Mouse (Mus musculus): ENCODE results near the gene Mfsd4b1. TPM values are rescaled to one million over a fixed set of nuclear protein-coding genes. Genes with fewer than 3 reads are reported as not detected.

Mfsd4b1 gene
- polyA plus RNA-seq (2015; fragmentation: Illumina TruSeq; extraction: RNeasy Lipid Tissue Mini Kit (QIAGEN cat#74804); ENCODE audit: low read depth, low replicate concordance): 0.85 TPM

GRCm38 (mm10) chr10:40024554-40025428 lies at the start of gene Mfsd4b1:
TSS of gene Mfsd4b1 (minus strand) at chr10:40025268.

GRCm38 (mm10) chr10:39986466-39986865 lies 38.6 kb downstream of the Mfsd4b1 start, which contains the start of gene Mfsd4b5:
TSS of gene Mfsd4b5 (minus strand) at chr10:39986646.

DNA sequence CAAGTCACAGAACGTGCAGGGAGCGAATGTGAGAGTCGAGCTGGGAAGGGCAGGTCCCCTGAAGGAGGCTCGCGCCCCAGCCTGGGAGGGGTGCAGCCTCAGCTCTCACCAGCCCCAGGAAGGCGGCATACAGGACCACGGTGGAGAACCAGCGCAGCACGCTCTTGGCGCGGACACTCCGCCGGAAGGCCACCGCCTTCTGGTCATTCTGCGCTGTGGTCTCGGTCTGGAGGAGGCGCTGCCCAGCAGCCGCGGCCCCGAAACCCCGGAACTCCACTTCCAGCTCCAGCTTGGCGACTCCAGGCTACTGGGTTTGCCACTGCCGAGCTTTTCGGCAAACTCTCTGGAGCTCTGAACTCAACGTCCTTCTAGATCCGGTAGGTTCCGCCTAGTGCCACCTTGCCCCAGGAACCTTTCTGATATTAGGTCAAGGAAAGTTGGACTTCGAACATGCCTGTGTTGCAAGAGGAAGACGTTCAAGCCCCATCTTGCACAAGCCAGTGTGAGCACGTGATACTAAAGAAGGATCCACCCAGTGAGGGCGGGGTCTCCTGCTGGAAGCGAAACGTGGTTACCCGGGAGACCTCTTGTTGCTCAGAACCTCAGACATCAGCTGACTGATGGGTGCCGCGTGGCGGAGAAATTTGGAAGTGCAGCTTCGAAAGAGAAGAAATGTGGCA lies 65.2 kb downstream of the Mfsd4b1 start, which contains the start of gene Mfsd4b3:
Gene Mfsd4b3 (minus strand): TSS at position 393 of the 680 bp plus-strand sequence.

Other genes with a start within 250 kb of the Mfsd4b1 start
- 7.5 TPM for gene Mfsd4b4, start 126.0 kb downstream of the Mfsd4b1 start, polyA plus RNA-seq (2015; fragmentation: Illumina TruSeq; extraction: RNeasy Lipid Tissue Mini Kit (QIAGEN cat#74804); ENCODE audit: low read depth, low replicate concordance)
- not detected for gene Mfsd4b2, start 98.3 kb downstream of the Mfsd4b1 start, polyA plus RNA-seq (2015; fragmentation: Illumina TruSeq; extraction: RNeasy Lipid Tissue Mini Kit (QIAGEN cat#74804); ENCODE audit: low read depth, low replicate concordance)
- not detected for gene Mfsd4b3, start 65.1 kb downstream of the Mfsd4b1 start, polyA plus RNA-seq (2015; fragmentation: Illumina TruSeq; extraction: RNeasy Lipid Tissue Mini Kit (QIAGEN cat#74804); ENCODE audit: low read depth, low replicate concordance)
- not detected for gene Mfsd4b5, start 38.6 kb downstream of the Mfsd4b1 start, polyA plus RNA-seq (2015; fragmentation: Illumina TruSeq; extraction: RNeasy Lipid Tissue Mini Kit (QIAGEN cat#74804); ENCODE audit: low read depth, low replicate concordance)
- gene Slc16a10, start 117.0 kb upstream of the Mfsd4b1 start, polyA plus RNA-seq (2015; fragmentation: Illumina TruSeq; extraction: RNeasy Lipid Tissue Mini Kit (QIAGEN cat#74804); ENCODE audit: low read depth, low replicate concordance): 2.3 TPM
- gene Rpf2, start 221.8 kb upstream of the Mfsd4b1 start, polyA plus RNA-seq (2015; fragmentation: Illumina TruSeq; extraction: RNeasy Lipid Tissue Mini Kit (QIAGEN cat#74804); ENCODE audit: low read depth, low replicate concordance): 35.2 TPM
- gene Gtf3c6, start 232.8 kb upstream of the Mfsd4b1 start, polyA plus RNA-seq (2015; fragmentation: Illumina TruSeq; extraction: RNeasy Lipid Tissue Mini Kit (QIAGEN cat#74804); ENCODE audit: low read depth, low replicate concordance): 46.0 TPM